Mouse (Mus musculus): ENCODE results near the gene Cdk5rap2. TPM values are rescaled to one million over a fixed set of nuclear protein-coding genes. Genes with fewer than 3 reads are reported as not detected.

The Cdk5rap2 gene
- total RNA-seq (2014; rRNA removed) (3.0 and 3.1 TPM in 2 replicates), polyA plus RNA-seq (2012; rRNA removed) (1.7 and 3.6 TPM in 2 replicates)

- peak; percentile 93 for DNase-seq (ENCODE audit: extremely low read depth, low read depth, low spot score)
- Histone ChIP-seq H3K36me3 (ENCODE audit: control insufficient read depth, insufficient read depth, low read length) (no peaks in the 10 kb centered on the region), H3K79me2 (ENCODE audit: control insufficient read depth, insufficient read depth, low read length) (no peaks in the 10 kb centered on the region), H3K27me3 (ENCODE audit: control insufficient read depth, insufficient read depth, low read length) (no peaks in the 10 kb centered on the region), H3K9ac (ENCODE audit: low read depth, low read length) (peak within 1 kb of the TSS; percentile 59), H3K27ac (replicated peaks; ENCODE audit: insufficient read depth, low read depth, low read length) (no peak within 1 kb of the TSS), H3K4me3 (ENCODE audit: insufficient read depth, low read depth, low read length) (peak within 1 kb of the TSS; percentile 84), H3K4me1 (ENCODE audit: control insufficient read depth, insufficient read depth, low read length) (no peaks in the 10 kb centered on the region)
- under 1% methylated on average over 55 of the region's 55 CpGs for WGBS
- TF ChIP-seq POLR2A (IDR thresholded peaks at IDR 0.05; ENCODE audit: extremely low read depth, insufficient read depth, low read length) (0 out of 2 replicates have a peak, but pooled peaks have one; percentile 4), CTCF (IDR thresholded peaks at IDR 0.05; ENCODE audit: low read depth, low read length) (0 out of 2 replicates have a peak, but pooled peaks have one; percentile 2)
Observed at GRCm38 (mm10) chr4:70409994-70410721, at the start of gene Cdk5rap2. TSS of gene Cdk5rap2 (minus strand) at chr4:70410443.

- Histone ChIP-seq H3K36me3 (ENCODE audit: control insufficient read depth, insufficient read depth, low read length) (no peaks in the 10 kb centered on the region; the same call in 1 of the 2 replicates), H3K27ac (replicated peaks; ENCODE audit: insufficient read depth, low read depth, low read length) (no peak overlapping the region), H3K79me2 (ENCODE audit: control insufficient read depth, insufficient read depth, low read length) (no peaks in the 10 kb centered on the region; the same call in 1 of the 2 replicates), H3K4me1 (ENCODE audit: control insufficient read depth, insufficient read depth, low read length) (peaks cover 4% of the 10 kb centered on the region; the same call in 1 of the 2 replicates), H3K9ac (ENCODE audit: low read depth, low read length) (no peak overlapping the region), H3K4me3 (ENCODE audit: insufficient read depth, low read depth, low read length) (no peak overlapping the region), H3K27me3 (ENCODE audit: control insufficient read depth, insufficient read depth, low read length) (no peaks in the 10 kb centered on the region)
- WGBS, result 25% methylated on average over 3 of the region's 3 CpGs
- DNase-seq (ENCODE audit: extremely low read depth, low read depth, low spot score), result peak; percentile 87
- TF ChIP-seq CTCF (IDR thresholded peaks at IDR 0.05; ENCODE audit: low read depth, low read length) (no peak), POLR2A (IDR thresholded peaks at IDR 0.05; ENCODE audit: extremely low read depth, insufficient read depth, low read length) (no peak)
Observed at GRCm38 (mm10) chr4:70452161-70452560, 41.9 kb upstream of the Cdk5rap2 start.

- peak; percentile 66 for DNase-seq (ENCODE audit: extremely low read depth, low read depth, low spot score)
- Histone ChIP-seq H3K4me3 (ENCODE audit: insufficient read depth, low read depth, low read length) (no peak overlapping the region), H3K27me3 (ENCODE audit: control insufficient read depth, insufficient read depth, low read length) (no peaks in the 10 kb centered on the region), H3K9ac (ENCODE audit: low read depth, low read length) (no peak overlapping the region), H3K4me1 (ENCODE audit: control insufficient read depth, insufficient read depth, low read length) (peaks cover 4% of the 10 kb centered on the region; the same call in 1 of the 2 replicates), H3K36me3 (ENCODE audit: control insufficient read depth, insufficient read depth, low read length) (no peaks in the 10 kb centered on the region; the same call in 1 of the 2 replicates), H3K79me2 (ENCODE audit: control insufficient read depth, insufficient read depth, low read length) (no peaks in the 10 kb centered on the region; the same call in 1 of the 2 replicates), H3K27ac (replicated peaks; ENCODE audit: insufficient read depth, low read depth, low read length) (no peak overlapping the region)
- 1% methylated on average over 2 of the region's 2 CpGs for WGBS
- TF ChIP-seq POLR2A (IDR thresholded peaks at IDR 0.05; ENCODE audit: extremely low read depth, insufficient read depth, low read length) (no peak), CTCF (IDR thresholded peaks at IDR 0.05; ENCODE audit: low read depth, low read length) (peak; percentile 48)
Observed at GRCm38 (mm10) chr4:70451750-70452149, 41.5 kb upstream of the Cdk5rap2 start.

- Histone ChIP-seq H3K9ac (ENCODE audit: low read depth, low read length) (no peak overlapping the region), H3K4me1 (ENCODE audit: control insufficient read depth, insufficient read depth, low read length) (peaks cover 3% of the 10 kb centered on the region; the same call in 1 of the 2 replicates), H3K4me3 (ENCODE audit: insufficient read depth, low read depth, low read length) (no peak overlapping the region), H3K36me3 (ENCODE audit: control insufficient read depth, insufficient read depth, low read length) (no peaks in the 10 kb centered on the region; the same call in 1 of the 2 replicates), H3K79me2 (ENCODE audit: control insufficient read depth, insufficient read depth, low read length) (no peaks in the 10 kb centered on the region; the same call in 1 of the 2 replicates), H3K27me3 (ENCODE audit: control insufficient read depth, insufficient read depth, low read length) (no peaks in the 10 kb centered on the region), H3K27ac (replicated peaks; ENCODE audit: insufficient read depth, low read depth, low read length) (no peak overlapping the region)
- no peak for TF ChIP-seq POLR2A (IDR thresholded peaks at IDR 0.05; ENCODE audit: extremely low read depth, insufficient read depth, low read length)
- TF ChIP-seq CTCF (IDR thresholded peaks at IDR 0.05; ENCODE audit: low read depth, low read length), result peak; percentile 39; the same call in 1 of the 2 replicates
- WGBS, result 98% methylated on average over 1 of the region's 1 CpGs
- DNase-seq (ENCODE audit: extremely low read depth, low read depth, low spot score), result no peak
Observed at GRCm38 (mm10) chr4:70449668-70450067, 39.4 kb upstream of the Cdk5rap2 start.

GRCm38 (mm10) chr4:70446774-70447173 is 36.5 kb upstream of the Cdk5rap2 start:
- Histone ChIP-seq H3K79me2 (ENCODE audit: control insufficient read depth, insufficient read depth, low read length) (no peaks in the 10 kb centered on the region; the same call in 1 of the 2 replicates), H3K4me1 (ENCODE audit: control insufficient read depth, insufficient read depth, low read length) (no peaks in the 10 kb centered on the region), H3K36me3 (ENCODE audit: control insufficient read depth, insufficient read depth, low read length) (no peaks in the 10 kb centered on the region; the same call in 1 of the 2 replicates), H3K27ac (replicated peaks; ENCODE audit: insufficient read depth, low read depth, low read length) (no peak overlapping the region), H3K27me3 (ENCODE audit: control insufficient read depth, insufficient read depth, low read length) (no peaks in the 10 kb centered on the region), H3K9ac (ENCODE audit: low read depth, low read length) (no peak overlapping the region), H3K4me3 (ENCODE audit: insufficient read depth, low read depth, low read length) (no peak overlapping the region)
- no peak for TF ChIP-seq CTCF (IDR thresholded peaks at IDR 0.05; ENCODE audit: low read depth, low read length)
- no peak for TF ChIP-seq POLR2A (IDR thresholded peaks at IDR 0.05; ENCODE audit: extremely low read depth, insufficient read depth, low read length)
- no peak for DNase-seq (ENCODE audit: extremely low read depth, low read depth, low spot score)
- 87% methylated on average over 3 of the region's 3 CpGs for WGBS

Measured in liver, adult 2 months (tissue).